Mouse (Mus musculus): Measurements from ENCODE around the gene Dlx2. TPM values are rescaled to one million over a fixed set of nuclear protein-coding genes. Genes with fewer than 3 reads are reported as not detected.

Gene Dlx2
- polyA plus RNA-seq, 1 experiment from 2014 or later, result 1.6 TPM

Other genes with a start within 250 kb of the Dlx2 start
- 45.3 and 46.4 TPM in 2 replicates for gene Slc25a12, start 179.0 kb downstream of the Dlx2 start, polyA plus RNA-seq (2016; fragmentation: Nextera tagmentation; extraction: Ambion mirVana)
- 87.2 and 89.4 TPM in 2 replicates for gene Hat1, start 157.8 kb downstream of the Dlx2 start, polyA plus RNA-seq (2016; fragmentation: Nextera tagmentation; extraction: Ambion mirVana)
- 30.5 and 34.3 TPM in 2 replicates for gene Metap1d, start 93.5 kb downstream of the Dlx2 start, polyA plus RNA-seq (2016; fragmentation: Nextera tagmentation; extraction: Ambion mirVana)
- 1.2 and 1.6 TPM in 2 replicates for gene Dlx1, start 18.6 kb downstream of the Dlx2 start, polyA plus RNA-seq (2016; fragmentation: Nextera tagmentation; extraction: Ambion mirVana)
- gene Itga6, start 198.9 kb upstream of the Dlx2 start, polyA plus RNA-seq (2016; fragmentation: Nextera tagmentation; extraction: Ambion mirVana), result 31.3 and 35.7 TPM in 2 replicates

Data from neural tube, embryonic 12.5 days (tissue).